Mouse (Mus musculus) layer of hippocampus, adult 18-20 months (tissue): ENCODE data around the gene AC124108.1. TPM values are rescaled to one million over a fixed set of nuclear protein-coding genes. Genes with fewer than 3 reads are reported as not detected.

Experiments
- DNase-seq, 2 experiments: peaks; one replicate each; pipeline ENCODE4 v3.0.0; 2022; ENCODE audit warnings: low spot score in 2 of 2
- microRNA-seq, 2 experiments: library from miRNA; unstranded; fragments of <30 nt; microRNA quantifications; one replicate each; pipeline ENCODE4 v1.2.0; 2021
- total RNA-seq, 2 experiments: library from RNA; stranded (reverse); gene quantifications; 2 replicates each; pipeline ENCODE4 v1.2.3; 2021

AC124108.1 gene
- total RNA-seq, 2 experiments from 2014 or later = 0.45 to 0.48 TPM

GRCm38 (mm10) chr1:132245010-132245409 is 53.8 kb downstream of the AC124108.1 start:
- DNase-seq = no peak

GRCm38 (mm10) chr1:132246137-132246536 is 54.9 kb downstream of the AC124108.1 start:
- DNase-seq = peak in 1 of 2 experiments; percentile 36

GRCm38 (mm10) chr1:132246641-132247040 is 55.4 kb downstream of the AC124108.1 start:
- no peak for DNase-seq

- DNase-seq = no peak
Observed at GRCm38 (mm10) chr1:132254467-132254866, 63.2 kb downstream of the AC124108.1 start.

Small RNAs within 50 kb of the gene (microRNA-seq; reads per million reads assigned to microRNA genes)
- gene Mir135b = 24.4 to 35.7 reads per million in 2 experiments

Other genes with a start within 250 kb of the AC124108.1 start
- gene Slc45a3, start 228.5 kb upstream of the AC124108.1 start, total RNA-seq = under 1 TPM; 0.72 to 0.89 TPM
- 10 to 100 TPM; 55.3 to 64.3 TPM for gene Elk4, start 183.8 kb upstream of the AC124108.1 start, total RNA-seq
- 10 to 100 TPM; 66.4 to 79.3 TPM for gene Mfsd4a, start 123.4 kb upstream of the AC124108.1 start, total RNA-seq
- 10 to 100 TPM; 21.7 to 29.2 TPM for gene Cdk18, start 51.8 kb upstream of the AC124108.1 start, total RNA-seq
- under 1 TPM in 1 of 2 experiments, not detected in 1; 0.32 TPM for gene Lemd1, start within 50 bp of the AC124108.1 start, total RNA-seq
- gene Gm10188, start 38.3 kb downstream of the AC124108.1 start, total RNA-seq = not detected
- 1 to 10 TPM; 4.3 to 5.3 TPM for gene Klhdc8a, start 107.2 kb downstream of the AC124108.1 start, total RNA-seq
- 1 to 10 TPM; 1.6 to 1.9 TPM for gene Nuak2, start 124.7 kb downstream of the AC124108.1 start, total RNA-seq
- 100 to 1,000 TPM; 250 to 270 TPM for gene Tmcc2, start 199.8 kb downstream of the AC124108.1 start, total RNA-seq
- gene Dstyk, start 226.1 kb downstream of the AC124108.1 start, total RNA-seq = 10 to 100 TPM; 53.2 to 53.9 TPM